Mouse (Mus musculus) stomach, embryonic 16.5 days (tissue): ENCODE data around the gene Nbea. TPM values are rescaled to one million over a fixed set of nuclear protein-coding genes. Genes with fewer than 3 reads are reported as not detected.

Source experiments
- ATAC-seq: fragments of 200-750 bp; cut with Nextera tagmentation; 2 replicates; pipeline ENCODE4 v1.8.0; 2017; ENCODE audit warnings: moderate number of reproducible peaks, moderate TSS enrichment; ENCODE audit not compliant: insufficient read depth, low FRiP score
- H3K27ac ChIP-seq: fragments of 300-500 bp; sonication (generic); 2 replicates; pipeline ENCODE4 v1.5.1; 2014; ENCODE audit warnings: low read length
- H3K27me3 ChIP-seq: fragments of 300-500 bp; sonication (generic); 2 replicates; pipeline ENCODE4 v1.6.1; 2014; ENCODE audit warnings: low read length, control low read depth, mixed read lengths; ENCODE audit not compliant: control insufficient read depth, insufficient read depth
- H3K36me3 ChIP-seq: fragments of 300-500 bp; sonication (generic); 2 replicates; pipeline ENCODE4 v1.6.1; 2014; ENCODE audit warnings: low read length; ENCODE audit not compliant: control insufficient read depth, insufficient read depth
- H3K4me1 ChIP-seq: fragments of 300-500 bp; sonication (generic); 2 replicates; pipeline ENCODE4 v1.6.1; 2014; ENCODE audit warnings: low read length, control low read depth, mixed read lengths; ENCODE audit not compliant: control insufficient read depth, insufficient read depth
- H3K4me2 ChIP-seq: fragments of 300-500 bp; sonication (generic); 2 replicates; pipeline ENCODE4 v1.6.1; 2014; ENCODE audit warnings: low read depth, low read length, mixed read lengths
- H3K4me3 ChIP-seq: fragments of 300-500 bp; sonication (generic); replicated peaks from 2 replicates; pipeline ENCODE4 v1.5.1; 2014; ENCODE audit warnings: mild to moderate bottlenecking, low read length
- H3K9ac ChIP-seq: fragments of 300-500 bp; sonication (generic); 2 replicates; pipeline ENCODE4 v1.6.1; 2014; ENCODE audit warnings: low read length
- H3K9me3 ChIP-seq: fragments of 300-500 bp; sonication (generic); replicated peaks from 2 replicates; pipeline ENCODE4 v1.6.1; 2016; ENCODE audit warnings: low read length, control low read depth; ENCODE audit not compliant: control insufficient read depth
- WGBS: fragments of 180-500 bp; shearing (Covaris S2); extraction: QIAGEN DNeasy Blood & Tissue Kit; methylation state at CpG from one replicate; pipeline ENCODE4 v1.1.7; 2014; 5-methylcytosine and 5-hydroxymethylcytosine counted together
- polyA plus RNA-seq: library from polyadenylated mRNA; unstranded; fragments of >200 nt; fragmentation: Nextera tagmentation; extraction: Ambion mirVana; gene quantifications from 2 replicates; pipeline ENCODE4 v1.2.1, GENCODE M21; 2015

Gene Nbea
- polyA plus RNA-seq, 1 experiment from 2014 or later = 10.4 TPM

DNA sequence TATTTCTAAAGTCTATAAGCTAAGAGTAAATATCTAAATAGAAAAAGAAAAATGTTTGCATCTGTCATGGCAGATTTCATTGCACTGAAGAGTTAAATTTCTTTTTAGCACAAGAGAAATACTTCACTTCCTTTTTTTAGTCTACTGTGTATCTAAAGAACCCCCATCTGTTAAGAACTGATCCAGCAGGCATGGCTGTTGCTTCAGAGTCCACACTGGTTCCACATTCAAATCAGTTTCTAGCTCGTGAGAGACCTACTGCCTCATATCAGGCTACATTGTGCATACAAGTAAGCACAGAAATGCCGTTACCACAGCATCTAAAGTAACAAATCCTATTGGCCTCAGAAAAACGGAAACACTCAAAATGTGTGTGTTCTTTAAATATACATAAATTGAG, 2.5 kb downstream of the Nbea start:
- 42% methylated on average over 3 of the region's 3 CpGs for WGBS
- Histone ChIP-seq H3K27me3 (no peaks in the 10 kb centered on the region), H3K27ac (no peak overlapping the region), H3K9me3 (no peaks in the 10 kb centered on the region), H3K4me1 (peaks cover 14% of the 10 kb centered on the region), H3K4me3 (peak overlapping the region; percentile 95; the same call in 1 of the 2 replicates), H3K9ac (no peak overlapping the region), H3K36me3 (no peaks in the 10 kb centered on the region), H3K4me2 (peak overlapping the region; percentile 96)
- ATAC-seq = no peak

DNA sequence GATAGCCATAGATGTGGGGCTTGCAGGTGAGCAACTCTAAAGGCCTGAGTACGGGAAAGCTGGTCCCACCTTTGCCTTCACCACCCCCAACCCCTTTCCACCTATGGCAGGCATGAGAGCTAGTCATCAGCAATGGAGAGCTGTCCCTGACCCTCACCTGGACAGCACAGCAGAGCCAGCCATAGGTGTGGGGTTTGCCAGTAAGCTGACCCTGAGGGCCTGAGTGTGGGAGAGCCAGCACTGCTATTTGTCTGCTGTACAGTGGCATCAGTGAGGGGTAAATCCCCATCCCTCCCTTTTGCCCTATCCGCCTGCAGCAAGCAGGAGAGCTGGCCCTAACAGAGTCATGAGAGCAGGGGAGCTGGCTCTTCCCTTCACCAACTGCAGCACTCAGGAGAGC, 25.6 kb downstream of the Nbea start:
- Histone ChIP-seq H3K4me3 (no peak overlapping the region), H3K9me3 (no peaks in the 10 kb centered on the region), H3K4me2 (no peak overlapping the region), H3K27me3 (no peaks in the 10 kb centered on the region), H3K4me1 (no peaks in the 10 kb centered on the region), H3K36me3 (no peaks in the 10 kb centered on the region), H3K9ac (no peak overlapping the region), H3K27ac (no peak overlapping the region)
- no peak for ATAC-seq
- 100% methylated on average over 2 of the region's 2 CpGs for WGBS

DNA sequence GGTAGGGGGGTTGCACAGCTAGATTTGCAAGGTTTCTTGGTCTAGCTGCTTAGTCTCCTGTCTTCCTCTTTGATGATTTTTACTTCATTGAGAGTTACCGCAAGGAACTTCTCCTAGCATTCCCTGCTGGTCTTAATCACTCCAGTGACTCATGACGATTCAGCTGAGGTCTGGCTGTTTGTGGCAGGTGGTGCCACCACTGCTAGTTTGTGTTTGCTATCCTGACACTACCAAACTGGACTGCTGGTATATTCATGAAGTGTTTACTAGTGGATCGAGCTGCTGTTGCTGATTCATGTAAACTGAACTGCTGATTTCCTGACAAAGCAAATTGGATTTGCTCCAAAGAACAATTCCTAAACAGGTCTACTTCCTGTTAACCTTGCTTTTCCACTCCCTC, 56.8 kb downstream of the Nbea start:
- H3K27me3 ChIP-seq = no peaks in the 10 kb centered on the region
- ATAC-seq = no peak

DNA sequence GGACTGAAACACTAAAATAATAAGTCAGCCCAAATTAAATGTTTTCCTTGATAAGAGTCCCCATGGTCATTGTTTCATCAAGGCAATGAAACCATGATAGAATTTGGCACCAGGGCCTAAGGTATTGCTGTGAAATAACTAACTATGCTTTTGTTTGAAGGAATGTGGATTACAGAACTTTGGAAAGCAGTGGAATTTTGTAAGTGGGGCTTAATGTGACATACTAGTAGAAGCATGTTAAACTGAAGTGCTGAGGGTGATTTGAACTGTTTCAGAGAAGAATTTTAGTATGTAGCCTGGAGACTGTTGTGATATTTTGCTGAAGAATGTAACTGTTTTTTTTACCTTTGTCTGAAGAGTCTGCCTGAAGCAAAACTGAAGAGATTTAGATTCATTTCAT, 66.9 kb downstream of the Nbea start:
- no peaks in the 10 kb centered on the region for H3K4me1 ChIP-seq
- H3K27ac ChIP-seq = no peak overlapping the region
- H3K9me3 ChIP-seq = no peaks in the 10 kb centered on the region
- no peaks in the 10 kb centered on the region for H3K27me3 ChIP-seq
- H3K36me3 ChIP-seq = no peaks in the 10 kb centered on the region
- H3K4me2 ChIP-seq = no peak overlapping the region
- no peak overlapping the region for H3K4me3 ChIP-seq
- ATAC-seq = no peak
- H3K9ac ChIP-seq = no peak overlapping the region

More for the DNA sequence above, 56.8 kb downstream of the Nbea start:
- Histone ChIP-seq H3K9ac (no peak overlapping the region), H3K9me3 (peaks cover 6% of the 10 kb centered on the region; the same call in 1 of the 2 replicates), H3K4me1 (no peaks in the 10 kb centered on the region), H3K27ac (no peak overlapping the region), H3K4me3 (no peak overlapping the region), H3K4me2 (no peak overlapping the region), H3K36me3 (0 out of 2 replicates have a peak, but pooled peaks cover 4% of the 10 kb centered on the region)
- WGBS = 72% methylated on average over 3 of the region's 3 CpGs

DNA sequence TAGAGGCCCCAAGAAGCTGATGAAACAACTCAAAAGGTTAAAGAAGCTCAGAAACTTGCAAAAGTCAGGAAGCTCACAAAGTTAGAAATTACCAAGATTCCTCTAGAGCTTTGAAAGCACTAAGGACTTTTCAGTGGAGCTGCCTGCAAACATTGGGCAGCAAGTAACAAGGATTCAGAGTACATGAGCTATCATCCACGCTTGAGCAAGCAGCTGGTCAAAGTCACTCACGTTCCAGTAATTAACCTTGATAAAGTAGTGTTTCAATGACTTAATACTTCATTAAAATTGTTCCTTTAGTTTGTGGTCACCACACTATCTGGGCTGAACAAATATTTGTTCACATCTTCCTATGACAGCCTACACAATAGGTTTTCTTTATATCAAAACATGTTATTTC, 75.4 kb downstream of the Nbea start:
- H3K4me1 ChIP-seq = no peaks in the 10 kb centered on the region
- H3K27me3 ChIP-seq = no peaks in the 10 kb centered on the region
- 60% methylated on average over 2 of the region's 2 CpGs for WGBS
- H3K4me3 ChIP-seq = no peak overlapping the region
- ATAC-seq = no peak
- no peak overlapping the region for H3K27ac ChIP-seq
- H3K9me3 ChIP-seq = no peaks in the 10 kb centered on the region
- no peak overlapping the region for H3K9ac ChIP-seq
- no peak overlapping the region for H3K4me2 ChIP-seq
- H3K36me3 ChIP-seq = no peaks in the 10 kb centered on the region

DNA sequence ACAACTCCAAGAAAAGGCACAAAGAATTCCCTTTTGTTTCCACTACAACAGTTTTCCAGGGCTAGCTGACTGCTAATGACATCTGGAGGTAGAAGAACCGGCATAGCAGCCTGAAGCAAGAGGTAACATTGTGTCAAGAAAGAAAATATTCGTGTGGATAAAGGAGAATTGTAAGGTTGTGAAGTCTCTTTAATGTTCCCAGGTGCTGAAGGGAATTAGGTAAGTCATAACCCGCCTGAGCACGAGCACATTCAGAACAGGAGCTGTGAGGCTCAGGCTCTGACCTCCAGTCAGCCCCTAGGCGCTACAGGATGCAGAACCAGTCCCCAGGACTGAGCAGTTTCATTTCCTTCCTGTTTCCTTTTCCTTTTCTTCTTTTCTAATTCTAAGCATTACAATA, 86.4 kb downstream of the Nbea start:
- no peak overlapping the region for H3K9ac ChIP-seq
- H3K9me3 ChIP-seq = no peaks in the 10 kb centered on the region
- ATAC-seq = no peak
- no peak overlapping the region for H3K4me3 ChIP-seq
- peak overlapping the region; percentile 33 for H3K27ac ChIP-seq
- H3K27me3 ChIP-seq = no peaks in the 10 kb centered on the region
- no peaks in the 10 kb centered on the region for H3K4me1 ChIP-seq
- 30% methylated on average over 5 of the region's 5 CpGs for WGBS
- H3K4me2 ChIP-seq = no peak overlapping the region
- H3K36me3 ChIP-seq = no peaks in the 10 kb centered on the region

DNA sequence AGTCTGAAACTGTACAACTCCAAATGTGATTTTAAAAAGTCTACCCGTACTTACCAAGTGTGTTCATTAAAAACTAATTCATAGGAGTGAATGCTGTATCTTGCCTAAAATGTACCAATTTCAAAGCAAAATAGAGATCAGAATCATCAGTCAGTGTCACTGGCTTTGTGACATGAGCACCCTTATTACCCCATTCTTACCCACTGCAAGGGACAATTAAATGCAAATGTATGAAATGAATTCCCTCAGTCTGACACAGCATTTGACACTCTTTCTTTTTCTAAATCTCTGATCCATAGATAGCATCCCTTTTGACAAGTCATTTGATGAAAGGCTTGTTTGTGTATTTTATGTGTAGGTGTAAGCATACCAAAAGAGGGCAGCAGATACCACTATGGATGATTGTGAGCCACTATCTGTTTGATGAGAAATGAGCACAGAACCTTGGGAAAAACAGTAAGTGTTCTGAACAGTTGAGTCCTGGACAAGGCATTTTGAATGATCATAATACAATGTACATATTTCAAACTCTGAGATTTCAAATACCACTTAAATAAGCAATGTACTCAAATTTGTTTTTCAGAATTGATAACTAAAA, 104.4 kb downstream of the Nbea start:
- H3K27ac ChIP-seq = no peak overlapping the region
- H3K9ac ChIP-seq = no peak overlapping the region
- no peak overlapping the region for H3K4me2 ChIP-seq
- WGBS = 95% methylated on average over 1 of the region's 1 CpGs
- no peaks in the 10 kb centered on the region for H3K9me3 ChIP-seq
- no peaks in the 10 kb centered on the region for H3K36me3 ChIP-seq
- no peak for ATAC-seq
- no peak overlapping the region for H3K4me3 ChIP-seq
- H3K4me1 ChIP-seq = no peaks in the 10 kb centered on the region
- H3K27me3 ChIP-seq = no peaks in the 10 kb centered on the region

DNA sequence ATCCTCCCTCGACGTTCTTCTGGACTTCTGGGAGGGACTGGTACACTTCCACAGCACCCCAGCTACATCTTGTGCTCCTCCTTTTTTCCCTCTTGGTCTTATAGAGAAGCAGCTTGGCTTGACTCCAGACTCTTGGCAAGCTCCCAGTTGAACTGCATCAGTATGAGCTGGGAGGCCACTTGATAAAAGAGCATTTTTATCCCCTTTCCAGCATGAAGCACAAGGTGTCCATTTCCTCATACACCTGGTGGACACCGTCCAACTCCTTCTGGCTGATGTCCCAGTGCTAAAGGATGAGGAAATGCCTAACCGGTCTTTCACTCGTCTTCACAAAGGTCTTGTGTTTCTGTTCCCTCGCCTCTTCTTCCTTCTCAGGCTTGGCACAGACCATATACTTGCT, 115.7 kb downstream of the Nbea start:
- H3K4me1 ChIP-seq = 0 out of 2 replicates have a peak, but pooled peaks cover 2% of the 10 kb centered on the region
- H3K27ac ChIP-seq = no peak overlapping the region
- no peak overlapping the region for H3K4me2 ChIP-seq
- ATAC-seq = no peak
- WGBS = 57% methylated on average over 6 of the region's 6 CpGs
- no peaks in the 10 kb centered on the region for H3K9me3 ChIP-seq
- no peaks in the 10 kb centered on the region for H3K27me3 ChIP-seq
- H3K36me3 ChIP-seq = no peaks in the 10 kb centered on the region
- no peak overlapping the region for H3K4me3 ChIP-seq
- H3K9ac ChIP-seq = no peak overlapping the region

DNA sequence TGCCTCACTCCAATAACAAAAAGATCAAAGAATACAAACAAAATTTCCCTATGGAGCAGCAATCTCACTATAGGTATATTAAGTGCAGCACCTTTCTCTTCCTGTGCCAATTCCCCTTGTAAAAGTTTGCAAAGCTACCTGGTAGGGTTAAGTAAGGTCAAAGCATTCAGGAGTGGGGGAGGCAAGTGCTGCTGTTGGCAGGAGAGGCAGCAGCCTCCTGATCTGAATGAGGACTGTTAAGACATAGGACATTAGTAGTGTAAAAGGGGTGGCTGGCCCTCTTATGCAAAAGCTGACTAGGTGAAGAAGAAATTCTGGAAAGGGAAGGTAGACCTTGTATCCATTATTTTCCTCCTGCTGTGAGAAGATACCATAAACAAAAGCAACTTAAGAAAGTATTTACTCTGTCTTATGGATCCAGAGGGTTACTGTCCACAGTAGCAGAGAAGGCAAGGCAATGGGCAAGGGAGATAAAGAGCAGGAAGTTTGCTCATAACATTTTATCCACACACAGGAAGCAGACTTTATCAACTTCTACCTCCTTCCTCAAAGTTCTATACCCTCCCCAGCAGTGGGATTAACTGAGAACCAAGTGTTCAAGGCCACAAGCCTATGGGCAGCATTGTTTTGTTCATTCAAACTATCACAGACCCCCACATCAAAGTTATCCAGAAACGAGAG, 117.0 kb downstream of the Nbea start:
- H3K4me2 ChIP-seq = no peak overlapping the region
- H3K9ac ChIP-seq = no peak overlapping the region
- WGBS = 84% methylated on average over 1 of the region's 1 CpGs
- no peaks in the 10 kb centered on the region for H3K9me3 ChIP-seq
- no peak for ATAC-seq
- no peaks in the 10 kb centered on the region for H3K36me3 ChIP-seq
- no peak overlapping the region for H3K27ac ChIP-seq
- no peak overlapping the region for H3K4me3 ChIP-seq
- no peaks in the 10 kb centered on the region for H3K27me3 ChIP-seq
- 0 out of 2 replicates have a peak, but pooled peaks cover 2% of the 10 kb centered on the region for H3K4me1 ChIP-seq
